Mouse (Mus musculus) liver, adult 2 months (tissue): ENCODE results near the gene Mocs3.

ENCODE experiments used
- CTCF ChIP-seq: fragments of 200-500 bp; IDR thresholded peaks from 2 replicates; pipeline ENCODE4 v1.5.1; 2011; ENCODE audit warnings: low read depth, low read length, control low read depth
- POLR2A ChIP-seq: fragments of 200-500 bp; IDR thresholded peaks from 2 replicates; pipeline ENCODE4 v1.6.1; 2011; ENCODE audit warnings: low read length, control low read depth; ENCODE audit not compliant: insufficient read depth; ENCODE audit errors: extremely low read depth

DNA sequence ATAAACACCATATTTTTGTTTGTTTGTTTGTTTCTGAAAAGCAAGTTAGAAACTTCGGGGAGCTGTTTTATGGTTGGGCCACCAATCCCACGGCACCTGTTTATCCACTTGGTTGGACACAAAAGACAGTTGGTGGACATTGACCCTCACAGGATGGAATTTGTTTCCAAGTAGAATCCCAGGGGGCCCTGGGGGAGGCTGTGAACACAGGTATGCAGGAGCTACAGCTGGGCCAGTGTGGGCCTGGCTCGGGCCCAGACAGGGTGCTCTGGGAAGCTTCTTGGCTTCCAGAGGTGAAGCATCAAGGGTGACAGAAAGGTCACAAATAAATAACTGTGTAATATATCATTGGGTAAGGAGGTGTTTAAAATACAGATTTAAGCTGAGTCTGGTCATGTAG is 26.1 kb downstream of the Mocs3 start:
- no peak for TF ChIP-seq CTCF
- TF ChIP-seq POLR2A: no peak
